Mouse (Mus musculus): ENCODE data around the gene Loxl4.

The Loxl4 gene

DNA sequence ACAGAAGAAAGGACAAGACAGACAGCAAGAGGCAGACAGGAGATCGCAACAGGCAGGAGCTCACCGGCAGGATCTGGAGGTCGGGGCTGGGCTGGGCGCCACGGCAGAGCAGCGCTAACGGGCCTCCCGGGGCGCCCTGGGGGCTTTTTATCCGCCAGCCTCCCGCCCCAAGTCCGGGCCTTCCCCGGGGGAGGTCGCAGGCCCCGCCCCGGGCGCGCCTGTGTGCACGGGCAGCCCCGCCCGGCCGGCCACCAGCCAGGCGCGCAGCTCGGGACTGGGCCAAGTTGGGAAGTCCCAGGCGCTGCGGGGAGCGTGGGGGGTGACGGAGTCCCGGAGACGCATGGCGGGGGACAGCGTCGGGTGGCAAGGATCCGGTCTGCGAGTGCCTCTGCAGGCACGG, at the start of gene Loxl4:
TSS of gene Loxl4 (minus strand) at position 160 of the 400 bp plus-strand sequence.
- no peak for DNase-seq (ENCODE audit: low read depth in 2 of 2, low spot score in 2 of 2)

DNA sequence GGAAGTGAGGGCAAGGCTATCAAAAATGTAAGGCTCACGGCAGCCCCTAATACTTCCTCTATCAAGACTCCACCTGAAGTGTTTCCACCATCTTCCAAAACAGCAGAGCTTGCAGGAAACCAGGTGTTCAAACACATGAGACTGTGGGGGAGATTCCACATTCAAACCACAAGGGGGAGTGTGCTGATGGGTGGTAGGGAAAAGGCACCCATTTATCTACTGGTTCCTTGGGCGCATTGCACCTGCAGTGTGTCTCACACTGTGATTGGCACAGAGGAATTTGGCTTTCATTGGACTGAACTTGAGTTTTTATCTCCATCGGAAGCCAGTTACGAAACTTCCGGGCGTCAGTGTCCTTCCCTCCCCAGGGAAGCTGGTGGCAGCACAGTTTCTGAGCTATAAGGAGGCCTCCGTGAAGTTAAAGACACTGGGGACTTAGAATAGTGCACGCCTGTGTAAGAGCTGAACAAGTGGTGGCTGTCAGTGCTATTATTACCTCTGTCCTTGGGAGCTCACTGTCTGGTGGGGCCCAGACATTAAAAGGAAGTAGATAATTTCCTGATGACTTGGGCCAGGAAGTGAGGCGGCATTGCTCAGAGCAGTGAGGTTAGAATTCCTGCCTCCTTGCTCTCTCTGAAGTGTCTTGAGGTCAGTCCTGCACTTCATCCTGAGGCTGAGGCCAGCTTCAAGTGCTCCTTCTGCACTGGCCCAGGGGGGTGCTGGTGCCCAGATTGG, 49.0 kb upstream of the Loxl4 start:
- no peak for DNase-seq (ENCODE audit: low read depth in 2 of 2, low spot score in 2 of 2)

DNA sequence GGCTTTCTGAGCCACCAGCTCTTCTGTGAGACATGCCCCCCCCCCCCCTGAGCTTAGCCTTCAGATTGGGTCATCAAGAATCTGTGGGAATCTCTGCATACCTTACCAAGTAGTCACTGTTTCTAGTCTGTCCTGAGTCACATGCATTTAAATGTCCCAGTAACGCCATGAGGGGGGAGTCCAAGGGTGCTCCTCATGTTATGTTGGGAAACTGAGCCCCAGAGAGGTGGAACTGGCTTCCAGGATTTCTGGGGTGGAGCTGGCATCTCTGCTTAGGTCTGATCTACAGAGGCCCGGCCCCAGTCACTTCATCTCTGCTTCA, 47.6 kb upstream of the Loxl4 start:
- DNase-seq (ENCODE audit: low read depth in 2 of 2, low spot score in 2 of 2) = no peak

DNA sequence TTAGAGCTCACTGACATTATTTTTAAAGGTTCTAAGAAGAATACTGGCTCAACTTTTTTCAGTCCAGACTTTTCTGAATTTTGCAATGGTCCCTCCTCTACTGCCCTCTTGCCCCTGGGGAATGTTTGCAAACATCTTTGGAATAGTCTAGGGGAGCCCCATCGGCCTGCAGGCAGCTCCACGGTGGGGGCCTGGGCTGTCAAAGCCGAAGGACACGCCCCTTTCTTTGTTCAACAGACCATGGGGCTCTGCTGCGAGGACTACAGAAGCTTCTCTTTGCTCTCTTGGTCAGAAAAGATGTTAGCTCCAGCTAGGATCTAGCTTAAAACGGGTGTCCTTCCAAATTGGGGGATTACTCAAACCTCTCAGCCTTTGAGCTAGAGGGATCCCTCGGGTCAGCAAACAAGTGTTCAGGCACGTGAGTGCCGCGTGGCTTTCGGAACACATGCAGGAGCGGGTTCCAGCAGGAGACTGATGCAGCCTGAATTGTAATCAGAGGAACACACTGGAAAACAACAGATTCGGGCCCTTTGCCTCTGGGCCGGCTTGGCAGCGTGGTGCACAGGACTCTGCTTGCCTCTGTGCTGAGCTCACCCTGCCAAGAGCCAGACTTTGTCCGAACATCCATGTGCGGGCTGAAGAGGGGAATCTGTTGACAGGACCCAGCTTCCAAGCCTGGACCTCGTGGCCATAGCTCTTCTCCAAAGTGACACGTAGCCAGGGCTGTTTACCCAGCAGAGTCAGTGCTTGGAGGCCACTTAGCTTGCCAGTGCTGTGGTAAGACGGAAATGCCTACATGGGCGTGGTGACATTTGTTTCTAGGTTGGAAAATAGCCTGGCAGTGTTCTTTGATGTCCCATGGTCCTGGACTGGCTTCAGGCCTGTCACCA, 47.0 kb upstream of the Loxl4 start:
- DNase-seq (ENCODE audit: low read depth in 2 of 2, low spot score in 2 of 2) = no peak

DNA sequence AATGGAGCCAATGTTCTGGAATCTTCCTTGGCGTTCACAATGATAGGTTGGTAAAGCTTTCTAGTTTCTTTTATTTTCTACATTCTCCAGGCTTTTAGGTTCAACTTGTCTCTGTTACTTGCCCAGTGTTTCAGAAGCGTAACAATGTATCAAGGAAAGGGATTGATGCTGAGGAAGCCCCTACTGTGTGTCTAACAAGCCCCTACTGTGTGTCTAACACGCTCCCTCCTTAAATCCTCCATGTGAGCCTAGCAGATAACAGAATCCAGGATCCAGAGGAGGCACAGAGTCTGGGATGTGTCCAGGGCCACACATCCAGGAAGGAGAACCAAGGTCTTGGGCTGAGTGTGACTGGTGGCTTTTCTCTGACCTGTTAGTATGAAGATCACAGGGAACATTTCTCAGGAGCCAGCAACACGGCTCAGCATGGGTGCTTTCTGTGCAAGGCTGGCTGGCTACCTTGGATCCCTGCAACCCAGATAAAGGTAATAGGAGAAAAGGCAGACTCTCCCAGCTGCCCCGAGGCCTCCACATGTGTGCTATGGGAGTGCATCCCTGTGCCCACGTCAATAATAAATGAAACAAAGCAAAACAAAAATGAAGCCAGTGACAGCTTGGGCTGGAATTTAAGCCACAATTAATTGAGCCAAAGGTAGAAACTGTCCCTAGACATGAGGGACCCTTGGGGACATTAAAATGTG, 46.0 kb upstream of the Loxl4 start:
- DNase-seq (ENCODE audit: low read depth in 2 of 2, low spot score in 2 of 2) = no peak

DNA sequence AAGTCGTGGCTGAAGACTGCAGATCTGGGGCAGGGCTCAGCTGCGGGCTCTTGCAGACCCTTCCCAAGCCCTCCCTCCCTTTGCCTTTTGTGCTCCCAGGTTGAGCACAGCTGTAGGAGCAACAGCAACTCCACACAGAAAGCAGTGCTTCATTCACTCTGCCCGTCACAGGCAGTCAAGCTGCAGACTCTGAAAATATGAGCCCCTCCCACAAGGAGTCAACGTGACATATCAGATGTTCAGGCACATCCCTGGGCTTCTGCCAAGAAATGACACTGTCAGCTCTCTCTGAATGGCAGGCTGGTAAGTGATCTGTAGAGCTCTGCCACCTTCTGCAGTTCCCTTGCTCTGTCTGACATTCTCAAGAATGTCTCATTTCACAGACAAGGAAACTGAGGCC, 45.2 kb upstream of the Loxl4 start:
- DNase-seq (ENCODE audit: low read depth in 2 of 2, low spot score in 2 of 2) = no peak

DNA sequence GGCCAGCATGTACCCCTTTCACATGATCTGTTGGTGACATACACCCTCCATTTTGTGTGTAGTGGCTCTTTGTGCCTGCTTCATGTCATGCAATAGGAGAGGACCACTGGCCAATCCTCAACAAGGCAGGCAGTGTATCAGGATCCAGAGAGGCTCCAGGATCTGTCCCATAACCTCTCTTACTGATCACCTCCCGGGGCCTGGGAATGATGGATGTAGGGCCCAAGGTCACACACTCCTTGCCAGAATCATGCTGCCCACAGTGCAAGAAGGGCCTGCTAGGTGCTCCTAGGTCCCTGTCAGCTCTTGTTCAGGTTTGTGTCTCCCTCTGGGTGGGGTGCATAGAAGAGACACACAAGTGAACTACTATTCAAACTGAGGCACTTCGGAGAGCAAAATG, 44.7 kb upstream of the Loxl4 start:
- DNase-seq (ENCODE audit: low read depth in 2 of 2, low spot score in 2 of 2) = no peak

DNA sequence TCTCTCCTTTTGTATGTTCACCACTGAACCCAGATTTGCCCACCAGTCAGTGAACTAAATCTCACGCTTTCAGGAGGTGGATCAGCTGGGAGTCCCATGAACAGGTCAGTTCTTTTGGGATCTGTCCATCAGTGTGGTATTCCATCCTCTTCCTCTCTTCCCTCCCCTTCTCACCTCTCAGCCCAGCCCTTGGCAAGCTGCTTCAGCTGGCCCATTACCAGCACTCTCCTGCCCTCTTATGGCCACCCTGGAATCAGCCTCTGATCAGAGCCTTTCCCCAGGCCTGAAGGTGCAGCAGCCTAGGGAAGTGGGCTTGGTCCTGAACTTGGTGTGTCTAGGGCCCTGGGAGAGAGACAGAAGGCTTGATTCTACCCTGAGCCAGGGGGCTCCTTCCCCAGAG, 42.4 kb upstream of the Loxl4 start:
- DNase-seq (ENCODE audit: low read depth in 2 of 2, low spot score in 2 of 2) = no peak

DNA sequence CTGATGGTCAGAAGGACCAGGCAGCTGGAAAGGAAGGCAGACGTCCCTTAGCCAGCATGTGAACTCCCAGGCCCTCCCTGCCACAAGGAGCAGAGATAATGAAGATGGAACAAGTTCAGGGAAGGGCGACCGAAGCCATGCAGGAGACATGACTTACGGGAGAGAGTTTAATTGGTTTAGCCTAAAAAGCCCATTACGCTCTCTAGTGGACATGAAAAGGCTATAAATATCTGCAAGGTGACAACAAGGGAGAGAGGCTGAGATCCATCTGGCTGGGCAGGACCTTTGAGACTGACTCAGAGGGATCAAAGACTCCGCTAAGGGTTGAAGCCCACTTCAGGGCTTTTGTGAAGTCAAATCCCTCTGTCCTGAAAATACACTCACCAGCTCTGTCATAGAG, 40.5 kb upstream of the Loxl4 start:
- DNase-seq (ENCODE audit: low read depth in 2 of 2, low spot score in 2 of 2) = no peak

DNA sequence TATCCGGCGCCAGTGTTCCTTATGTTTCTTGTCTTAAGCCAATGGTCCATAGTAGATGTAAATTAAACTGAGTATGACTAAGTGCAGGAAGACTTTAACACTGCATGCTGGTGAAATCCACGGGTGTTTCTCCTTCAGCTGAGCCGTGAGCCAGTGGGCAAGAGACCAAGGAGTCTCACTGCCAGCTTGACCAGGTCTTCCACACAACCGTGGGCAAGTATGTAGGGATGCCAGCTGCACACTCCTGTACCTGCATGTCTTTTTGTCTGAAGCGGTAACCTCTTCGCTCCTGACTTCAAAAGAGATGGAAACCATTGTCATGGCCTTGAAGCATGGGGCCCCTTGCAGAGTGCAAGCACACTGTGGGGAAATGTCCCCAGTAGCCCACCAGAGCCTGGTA, 39.8 kb upstream of the Loxl4 start:
- DNase-seq (ENCODE audit: low read depth in 2 of 2, low spot score in 2 of 2) = no peak

DNA sequence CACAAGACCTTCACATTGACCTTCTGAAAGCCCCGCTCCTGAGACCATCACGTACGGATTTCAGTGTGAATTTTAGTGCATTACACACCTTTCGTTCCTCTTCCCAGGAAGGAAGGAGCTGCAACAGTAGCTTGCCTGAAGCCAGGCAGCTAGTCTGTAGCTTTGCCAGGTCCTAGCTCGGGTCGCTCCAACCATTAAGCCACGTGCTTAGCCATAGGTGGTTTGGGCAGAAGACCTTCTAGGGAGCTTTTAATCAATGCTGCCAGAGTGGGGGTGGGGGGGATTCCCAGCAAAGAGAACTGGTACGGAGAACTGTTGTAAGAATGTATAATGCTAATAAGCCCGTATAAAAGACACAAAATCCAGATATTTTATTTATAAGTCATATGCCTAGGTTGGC, 27.6 kb upstream of the Loxl4 start:
- DNase-seq (ENCODE audit: low read depth in 2 of 2, low spot score in 2 of 2) = no peak

DNA sequence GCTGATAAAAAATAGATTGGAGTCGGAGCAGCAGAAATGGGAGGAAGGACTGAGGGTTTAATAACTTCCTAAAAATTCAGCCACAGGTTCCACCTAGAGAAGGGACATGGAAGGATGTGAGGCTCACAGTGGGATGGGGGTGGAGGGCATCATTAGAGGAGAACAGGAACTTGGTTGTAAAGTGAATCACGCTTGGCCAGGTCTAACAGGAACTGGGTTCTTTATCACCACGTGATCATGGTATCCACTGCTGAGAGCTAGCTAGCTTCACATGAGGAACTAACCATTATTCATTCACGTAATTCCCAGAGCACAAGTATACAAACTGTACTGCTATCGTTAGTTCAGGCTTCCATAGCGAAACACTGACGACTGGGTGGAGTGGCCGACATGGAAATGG, 26.9 kb upstream of the Loxl4 start:
- DNase-seq (ENCODE audit: low read depth in 2 of 2, low spot score in 2 of 2) = no peak

DNA sequence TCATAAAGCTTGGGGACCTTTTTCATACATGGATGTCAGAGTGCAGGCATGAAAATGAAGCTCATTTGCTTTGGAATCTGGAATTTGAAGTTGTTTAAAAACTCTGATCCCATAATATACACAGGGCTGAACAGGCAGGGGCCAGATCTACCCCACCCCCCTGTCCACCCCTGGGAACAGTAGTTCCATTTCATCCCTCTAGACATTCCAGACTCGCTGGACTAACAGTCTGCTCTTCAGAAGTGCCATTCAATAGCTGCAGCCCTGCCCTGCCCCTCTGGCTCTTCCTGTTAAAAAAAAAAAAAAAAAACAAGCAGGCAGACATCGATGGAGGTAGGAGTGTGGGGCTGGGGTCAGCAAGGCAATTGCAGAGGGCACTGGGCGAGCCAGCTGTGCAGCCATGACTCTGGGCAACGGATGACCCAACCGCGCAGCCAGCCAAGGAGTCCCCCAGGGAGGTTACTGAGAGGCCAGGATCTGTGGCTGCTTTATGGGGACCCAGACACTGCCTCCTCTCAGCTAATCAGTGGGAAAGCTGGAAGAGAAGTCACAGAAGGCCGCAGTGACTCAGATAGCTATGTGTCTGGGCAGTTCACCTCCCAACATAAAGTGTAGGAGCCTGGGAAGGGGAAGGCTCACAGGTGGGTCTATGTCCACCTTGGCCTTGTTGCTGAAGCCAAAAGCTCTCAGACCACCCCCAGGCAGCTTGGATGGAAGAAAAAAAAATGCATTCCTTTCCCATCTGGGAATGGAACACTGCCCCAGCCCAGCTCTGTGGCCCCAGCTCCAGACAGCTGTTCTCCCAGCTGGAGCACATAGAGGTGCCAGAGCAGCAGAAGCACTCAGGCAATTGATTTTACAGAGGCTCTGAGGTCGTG, 26.2 kb upstream of the Loxl4 start:
- DNase-seq (ENCODE audit: low read depth in 2 of 2, low spot score in 2 of 2) = no peak

DNA sequence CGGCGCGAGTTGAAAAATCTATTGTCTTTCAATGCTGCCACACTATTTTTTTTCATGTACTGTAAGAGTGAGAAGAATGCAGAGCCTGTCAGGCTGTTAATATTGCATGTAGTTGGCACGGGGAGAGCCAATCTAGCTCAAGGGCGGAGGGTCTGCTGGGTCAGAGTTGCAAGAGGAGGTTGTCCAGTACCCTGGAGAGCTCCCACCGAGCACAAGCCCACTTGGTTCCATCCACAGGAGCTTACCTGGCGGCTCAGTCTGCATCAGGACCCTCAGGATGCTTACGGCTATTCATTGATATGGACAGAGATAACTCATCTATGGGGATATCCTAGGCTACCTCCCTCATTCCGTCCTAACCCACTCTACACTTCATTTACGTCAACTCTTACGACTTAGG, 24.0 kb upstream of the Loxl4 start:
- no peak for DNase-seq (ENCODE audit: low read depth in 2 of 2, low spot score in 2 of 2)

DNA sequence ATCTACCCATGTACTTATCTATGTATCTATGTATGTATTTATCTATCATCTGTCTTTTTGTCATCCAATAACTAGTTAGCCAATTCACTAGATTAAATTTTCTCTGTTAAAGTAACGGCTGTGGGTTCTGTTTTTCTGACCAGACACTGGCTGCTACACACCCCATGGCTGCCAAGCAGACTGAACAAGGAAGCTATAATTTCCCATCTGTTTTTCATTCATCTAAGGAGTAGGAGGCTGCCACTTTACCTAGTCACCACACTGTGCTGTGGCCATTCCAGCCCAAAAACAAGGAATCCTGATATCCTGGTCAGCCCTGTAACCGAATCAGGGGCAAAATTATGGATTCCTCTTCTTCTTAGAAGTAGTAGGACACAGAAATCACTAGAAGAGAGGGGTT, 21.0 kb upstream of the Loxl4 start:
- no peak for DNase-seq (ENCODE audit: low read depth in 2 of 2, low spot score in 2 of 2)

DNA sequence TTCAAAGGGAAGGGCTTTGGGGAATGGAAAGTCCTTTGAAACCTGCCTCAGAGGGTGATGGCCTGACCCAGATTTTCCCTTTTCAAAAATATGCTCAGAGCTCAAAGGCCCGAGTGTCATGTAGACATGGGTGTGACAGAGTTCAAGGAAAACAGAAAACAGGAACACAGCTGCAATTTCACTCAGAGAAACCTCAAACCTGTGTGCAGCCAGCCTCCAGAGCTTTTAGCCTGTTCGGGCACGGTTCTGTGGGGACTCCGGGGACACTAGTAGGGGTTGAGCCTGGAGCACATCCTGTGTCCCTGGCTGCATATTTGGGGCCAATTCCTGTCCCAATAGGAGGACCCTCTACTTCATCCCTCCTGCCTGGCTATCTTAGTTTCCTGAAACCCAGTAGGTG, 19.7 kb upstream of the Loxl4 start:
- DNase-seq (ENCODE audit: low read depth in 2 of 2, low spot score in 2 of 2) = no peak

DNA sequence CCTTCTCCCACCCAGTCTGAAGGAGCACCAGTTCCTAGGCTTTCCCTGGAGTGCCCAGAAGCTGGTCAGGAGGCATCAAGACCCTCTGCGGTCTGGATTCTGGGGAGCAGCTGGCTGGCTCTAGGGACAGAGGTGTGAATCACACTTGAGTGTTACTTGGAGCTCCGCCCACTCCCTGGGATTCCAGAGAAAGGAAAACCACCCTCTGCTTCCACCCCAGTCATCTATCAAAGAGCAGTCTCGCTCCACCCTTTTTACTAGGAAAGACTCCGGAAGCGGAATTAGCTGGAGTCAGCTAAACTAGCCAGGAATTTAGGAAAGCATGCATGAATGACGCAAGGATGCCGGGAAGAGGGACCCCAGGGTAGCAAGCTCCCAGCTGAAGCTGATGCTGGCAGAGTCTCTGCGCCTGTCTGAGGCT, 18.9 kb upstream of the Loxl4 start:
- DNase-seq (ENCODE audit: low read depth in 2 of 2, low spot score in 2 of 2) = no peak

DNA sequence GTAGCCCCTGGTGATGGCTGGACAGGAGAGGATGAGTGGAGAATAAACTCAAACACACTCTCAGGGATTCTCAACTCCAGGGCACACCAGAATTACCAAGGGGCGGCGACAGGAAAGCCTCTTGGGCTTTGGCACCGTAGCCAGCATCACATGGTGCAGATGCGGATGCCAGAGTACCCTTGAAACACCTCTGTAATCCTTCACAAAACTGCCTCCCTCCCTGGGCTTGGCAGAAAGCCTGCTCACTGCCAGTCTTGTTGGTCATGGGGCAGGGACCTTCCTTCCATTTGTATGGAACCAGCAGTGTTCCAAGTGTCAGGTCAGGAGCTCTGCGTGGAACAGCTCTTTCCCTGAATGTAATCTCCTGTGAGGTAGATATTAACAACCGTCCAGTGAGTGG, 15.5 kb upstream of the Loxl4 start:
- no peak for DNase-seq (ENCODE audit: low read depth in 2 of 2, low spot score in 2 of 2)

DNA sequence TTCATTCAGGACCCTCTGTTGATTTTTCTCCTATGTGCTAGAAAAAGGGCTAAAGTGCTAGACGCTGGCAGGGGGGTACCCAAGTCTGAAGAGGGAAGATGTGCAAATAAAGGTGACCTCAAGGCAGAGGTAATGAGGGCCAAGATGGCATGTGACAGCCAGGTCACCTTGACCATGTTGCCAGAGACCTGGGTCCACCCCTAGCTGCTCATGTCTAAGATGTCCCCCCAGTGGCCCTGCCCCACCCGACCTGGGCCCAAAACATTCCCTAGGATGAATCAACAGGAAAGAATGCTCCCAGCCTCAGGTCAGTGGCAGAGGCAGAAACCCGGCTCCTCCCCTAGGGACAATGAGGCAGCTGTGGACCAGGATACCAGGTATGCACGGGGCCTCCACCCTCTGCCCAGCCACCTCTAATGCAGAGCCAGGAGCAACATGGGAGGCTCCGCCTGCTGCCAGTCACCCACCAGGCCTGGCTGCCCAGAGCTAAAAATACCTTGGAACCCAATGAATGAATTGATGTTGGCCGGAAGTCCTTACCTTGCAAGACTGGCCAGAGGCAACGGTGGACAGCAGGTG, 1.1 kb upstream of the Loxl4 start:
- DNase-seq (ENCODE audit: low read depth in 2 of 2, low spot score in 2 of 2) = no peak

DNA sequence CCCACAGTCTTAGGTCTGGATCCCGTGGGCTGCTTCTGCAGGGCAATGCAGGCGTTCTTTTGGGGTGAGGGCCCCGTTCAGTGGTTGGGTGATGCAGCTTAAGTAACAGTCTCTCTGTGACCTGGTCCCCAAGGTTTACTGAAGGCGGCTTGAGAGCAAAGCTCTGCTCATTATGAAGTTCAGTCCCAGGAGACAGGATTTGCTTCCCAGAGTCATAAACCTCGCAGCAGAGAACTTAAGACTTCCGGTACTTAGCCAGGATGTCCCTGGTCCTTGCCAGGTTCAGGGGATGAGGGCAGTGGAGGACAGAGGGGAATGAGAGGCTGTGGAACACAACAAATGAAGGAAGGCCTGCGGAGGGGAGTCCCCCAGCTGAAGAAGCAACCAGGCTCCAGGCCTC, 503 bp upstream of the Loxl4 start:
- no peak for DNase-seq (ENCODE audit: low read depth in 2 of 2, low spot score in 2 of 2)

DNA sequence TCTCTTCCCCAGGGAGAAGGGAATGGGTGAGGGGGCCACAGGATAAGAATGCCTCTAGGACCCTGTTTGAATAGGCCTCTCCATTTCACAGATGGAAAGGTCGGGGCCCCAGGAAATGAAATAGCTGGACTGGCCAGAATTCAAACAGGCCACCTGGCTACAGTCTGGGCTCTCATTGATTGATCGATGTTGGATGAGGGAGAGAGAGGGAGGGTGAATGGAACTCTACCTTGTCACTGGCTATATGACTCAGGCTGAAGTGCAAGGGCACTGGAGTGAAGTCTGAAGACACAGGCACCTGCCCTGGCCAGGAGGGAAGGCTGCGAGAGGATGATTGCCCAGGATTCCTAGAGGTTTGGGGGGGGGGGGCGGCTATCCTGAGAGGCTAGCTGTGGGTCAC, 867 bp downstream of the Loxl4 start:
- no peak for DNase-seq (ENCODE audit: low read depth in 2 of 2, low spot score in 2 of 2)
